Mouse (Mus musculus) small intestine, adult 2 months (tissue): ENCODE results near the gene Pin1rt1. TPM values are rescaled to one million over a fixed set of nuclear protein-coding genes. Genes with fewer than 3 reads are reported as not detected.

Experiments
- H3K27ac ChIP-seq: fragments of 200-500 bp; 2 replicates; pipeline ENCODE4 v1.5.1; 2012; ENCODE audit warnings: low read depth, low read length, control low read depth, inconsistent platforms; ENCODE audit not compliant: insufficient read depth
- H3K27me3 ChIP-seq: fragments of 200-500 bp; 2 replicates; pipeline ENCODE4 v1.6.1; 2012; ENCODE audit warnings: mild to moderate bottlenecking, moderate library complexity, low read length, inconsistent platforms; ENCODE audit not compliant: control insufficient read depth, insufficient read depth
- H3K36me3 ChIP-seq: fragments of 200-500 bp; 2 replicates; pipeline ENCODE4 v1.6.1; 2012; ENCODE audit warnings: mild to moderate bottlenecking, low read length, control low read depth, inconsistent platforms; ENCODE audit not compliant: control insufficient read depth, insufficient read depth
- H3K4me1 ChIP-seq: fragments of 200-500 bp; 2 replicates; pipeline ENCODE4 v1.6.1; 2012; ENCODE audit warnings: low read length, inconsistent platforms, mixed read lengths; ENCODE audit not compliant: control insufficient read depth, insufficient read depth, insufficient read length
- H3K4me3 ChIP-seq: fragments of 200-500 bp; 2 replicates; pipeline ENCODE4 v1.5.1; 2012; ENCODE audit warnings: low read depth, mild to moderate bottlenecking, control low read depth, inconsistent platforms, low read length, moderate library complexity
- CTCF ChIP-seq: fragments of 200-500 bp; IDR thresholded peaks from 2 replicates; pipeline ENCODE4 v1.5.1; 2012; ENCODE audit warnings: low read depth, mild to moderate bottlenecking, control low read depth, inconsistent platforms, low read length, moderate library complexity, mixed read lengths; ENCODE audit not compliant: insufficient replicate concordance, insufficient read length; ENCODE audit errors: extremely low read depth
- POLR2A ChIP-seq: fragments of 200-500 bp; IDR thresholded peaks from 2 replicates; pipeline ENCODE4 v1.6.1; 2012; ENCODE audit warnings: low read depth, mild to moderate bottlenecking, control low read depth, inconsistent platforms, low read length, moderate library complexity
- WGBS: fragments of 180-500 bp; shearing (Covaris S2); methylation state at CpG from one replicate; pipeline ENCODE4 v1.1.7; 2018; 5-methylcytosine and 5-hydroxymethylcytosine counted together
- polyA plus RNA-seq: library from polyadenylated mRNA; depleted of rRNA; stranded (reverse); fragments of >200 nt; gene quantifications from 2 replicates; pipeline ENCODE4 v1.2.3, GENCODE M21; 2012

Gene Pin1rt1
- polyA plus RNA-seq, 1 experiment, result not detected

GRCm38 (mm10) chr2:104732562-104733256 is 16.5 kb upstream of the Pin1rt1 start:
- peaks cover 9% of the 10 kb centered on the region; the same call in 1 of the 2 replicates for H3K36me3 ChIP-seq
- no peak overlapping the region for H3K4me3 ChIP-seq
- no peak overlapping the region for H3K27ac ChIP-seq
- TF ChIP-seq CTCF (no peak), POLR2A (no peak)
- no peaks in the 10 kb centered on the region for H3K27me3 ChIP-seq
- WGBS, result 73% methylated on average over 7 of the region's 7 CpGs
- no peaks in the 10 kb centered on the region; the same call in 1 of the 2 replicates for H3K4me1 ChIP-seq

GRCm38 (mm10) chr2:104732033-104732444 is 15.9 kb upstream of the Pin1rt1 start:
- no peak overlapping the region; the same call in 1 of the 2 replicates for H3K27ac ChIP-seq
- no peaks in the 10 kb centered on the region; the same call in 1 of the 2 replicates for H3K4me1 ChIP-seq
- WGBS, result 77% methylated on average over 9 of the region's 9 CpGs
- no peaks in the 10 kb centered on the region for H3K27me3 ChIP-seq
- peaks cover 9% of the 10 kb centered on the region; the same call in 1 of the 2 replicates for H3K36me3 ChIP-seq
- TF ChIP-seq CTCF, result no peak
- no peak for TF ChIP-seq POLR2A
- H3K4me3 ChIP-seq, result peak overlapping the region; percentile 30; the same call in 1 of the 2 replicates

- H3K36me3 ChIP-seq, result peaks cover 25% of the 10 kb centered on the region
- 43% methylated on average over 1 of the region's 1 CpGs for WGBS
- H3K4me1 ChIP-seq, result no peaks in the 10 kb centered on the region; the same call in 1 of the 2 replicates
- H3K4me3 ChIP-seq, result no peak overlapping the region
- no peak for TF ChIP-seq CTCF
- no peak for TF ChIP-seq POLR2A
- no peak overlapping the region for H3K27ac ChIP-seq
- H3K27me3 ChIP-seq, result no peaks in the 10 kb centered on the region
Measured at GRCm38 (mm10) chr2:104727369-104727768, 11.2 kb upstream of the Pin1rt1 start.

GRCm38 (mm10) chr2:104722021-104722420 is 5.8 kb upstream of the Pin1rt1 start:
- no peaks in the 10 kb centered on the region for H3K4me1 ChIP-seq
- TF ChIP-seq POLR2A, result no peak
- TF ChIP-seq CTCF, result no peak
- H3K27me3 ChIP-seq, result no peaks in the 10 kb centered on the region
- WGBS, result 24% methylated on average over 3 of the region's 3 CpGs
- H3K36me3 ChIP-seq, result peaks cover 20% of the 10 kb centered on the region
- H3K27ac ChIP-seq, result no peak overlapping the region
- H3K4me3 ChIP-seq, result no peak overlapping the region

- no peak overlapping the region for H3K27ac ChIP-seq
- peaks cover 4% of the 10 kb centered on the region; the same call in 1 of the 2 replicates for H3K4me1 ChIP-seq
- H3K4me3 ChIP-seq, result no peak overlapping the region
- H3K36me3 ChIP-seq, result peaks cover 4% of the 10 kb centered on the region; the same call in 1 of the 2 replicates
- TF ChIP-seq CTCF (no peak), POLR2A (no peak)
- 76% methylated on average over 4 of the region's 4 CpGs for WGBS
- no peaks in the 10 kb centered on the region for H3K27me3 ChIP-seq
Measured at GRCm38 (mm10) chr2:104717827-104718226, 1.6 kb upstream of the Pin1rt1 start.

- no peak overlapping the region for H3K4me3 ChIP-seq
- H3K36me3 ChIP-seq, result peaks cover 4% of the 10 kb centered on the region; the same call in 1 of the 2 replicates
- H3K4me1 ChIP-seq, result peaks cover 4% of the 10 kb centered on the region; the same call in 1 of the 2 replicates
- no peak overlapping the region for H3K27ac ChIP-seq
- TF ChIP-seq POLR2A (no peak), CTCF (no peak)
- 81% methylated on average over 2 of the region's 2 CpGs for WGBS
- H3K27me3 ChIP-seq, result no peaks in the 10 kb centered on the region
Measured at GRCm38 (mm10) chr2:104717231-104717735, 1.1 kb upstream of the Pin1rt1 start.

- Histone ChIP-seq H3K27me3 (no peaks in the 10 kb centered on the region), H3K4me1 (peaks cover 4% of the 10 kb centered on the region), H3K27ac (no peak overlapping the region), H3K36me3 (no peaks in the 10 kb centered on the region), H3K4me3 (no peak overlapping the region)
- no peak for TF ChIP-seq CTCF
- TF ChIP-seq POLR2A, result no peak
- 49% methylated on average over 15 of the region's 15 CpGs for WGBS
Measured at GRCm38 (mm10) chr2:104714254-104714691, 1.9 kb downstream of the Pin1rt1 start.

- H3K27me3 ChIP-seq, result no peaks in the 10 kb centered on the region
- peaks cover 4% of the 10 kb centered on the region for H3K4me1 ChIP-seq
- WGBS, result 3% methylated on average over 7 of the region's 7 CpGs
- TF ChIP-seq POLR2A, result no peak
- no peak for TF ChIP-seq CTCF
- no peaks in the 10 kb centered on the region for H3K36me3 ChIP-seq
- peak overlapping the region; percentile 96 for H3K4me3 ChIP-seq
- no peak overlapping the region for H3K27ac ChIP-seq
Measured at GRCm38 (mm10) chr2:104712486-104712809, 3.7 kb downstream of the Pin1rt1 start.
